Mouse (Mus musculus) brown adipose tissue, adult 24 weeks (tissue): ENCODE measurements around the gene Gm10959. TPM values are rescaled to one million over a fixed set of nuclear protein-coding genes. Genes with fewer than 3 reads are reported as not detected.
"Not testable (repeated sequence)": the region's sequence is repeated elsewhere in the genome, so short reads cannot be mapped to it uniquely, and the experiment has no call there.

Experiments
- H3K27ac ChIP-seq: fragments of 200-500 bp; replicated peaks from 2 replicates; pipeline ENCODE4 v1.5.1; 2012; ENCODE audit warnings: low read depth, mild to moderate bottlenecking, low read length
- H3K4me1 ChIP-seq: fragments of 200-500 bp; 2 replicates; pipeline ENCODE4 v1.6.1; 2012; ENCODE audit warnings: low read length, mixed read lengths; ENCODE audit not compliant: control insufficient read depth, insufficient read depth, insufficient read length
- H3K4me3 ChIP-seq: fragments of 200-500 bp; 2 replicates; pipeline ENCODE4 v1.5.1; 2012; ENCODE audit warnings: low read depth, mild to moderate bottlenecking, low read length, moderate library complexity; ENCODE audit not compliant: insufficient read depth
- polyA plus RNA-seq: library from polyadenylated mRNA; stranded (reverse); fragments of >200 nt; gene quantifications from 2 replicates; pipeline ENCODE4 v1.2.4, GENCODE M21; 2012; ENCODE audit not compliant: missing spikeins, insufficient read depth, insufficient read length

Gm10959 gene
- polyA plus RNA-seq: not detected in 2 replicates

DNA sequence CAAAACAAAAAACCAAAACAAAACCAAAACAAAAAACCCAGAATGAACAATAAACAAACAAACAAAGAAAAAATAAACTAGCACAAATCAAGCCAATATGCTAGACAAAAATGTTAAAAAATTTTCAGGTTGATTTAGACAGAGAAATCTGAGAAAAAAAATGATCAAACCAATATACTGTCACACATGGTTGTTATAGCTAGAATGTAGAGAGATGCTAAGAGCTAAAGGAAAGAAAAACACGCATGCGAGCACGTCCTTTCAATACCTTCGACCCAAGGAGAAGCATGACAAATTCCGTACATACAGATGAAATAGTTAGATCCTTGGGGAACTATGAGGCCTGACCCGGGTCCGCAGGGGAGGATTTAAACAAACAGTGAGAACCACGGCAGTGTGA lies at the start of gene Gm10959:
Gene Gm10959, minus strand, starts transcription at position 101 of the 400 bp plus-strand sequence.
- H3K4me3 ChIP-seq: no peak within 1 kb of the TSS
- peaks cover 3% of the 10 kb centered on the region; the same call in 1 of the 2 replicates for H3K4me1 ChIP-seq
- H3K27ac ChIP-seq: no peak within 1 kb of the TSS

DNA sequence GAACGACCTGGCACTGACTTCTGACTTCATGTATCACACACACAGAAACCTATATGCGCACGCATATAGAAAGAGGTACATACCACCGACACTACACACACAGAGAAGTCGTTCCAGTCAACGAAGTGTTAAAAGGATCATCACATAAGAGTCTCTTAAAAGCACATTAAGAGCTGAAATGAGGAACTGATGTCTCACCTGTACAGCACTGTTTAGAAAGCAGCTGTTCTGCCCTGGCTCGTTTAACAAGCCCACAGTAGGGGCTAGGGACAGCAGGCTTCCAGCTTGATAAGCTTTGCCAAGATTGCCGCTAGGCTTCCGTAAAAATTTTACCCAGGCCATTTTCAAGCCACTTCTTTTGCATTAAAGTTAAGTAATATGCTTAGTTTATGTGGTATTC lies 49.2 kb upstream of the Gm10959 start:
- H3K4me1 ChIP-seq: no peaks in the 10 kb centered on the region
- H3K27ac ChIP-seq: no peak overlapping the region
- H3K4me3 ChIP-seq: no peak overlapping the region

DNA sequence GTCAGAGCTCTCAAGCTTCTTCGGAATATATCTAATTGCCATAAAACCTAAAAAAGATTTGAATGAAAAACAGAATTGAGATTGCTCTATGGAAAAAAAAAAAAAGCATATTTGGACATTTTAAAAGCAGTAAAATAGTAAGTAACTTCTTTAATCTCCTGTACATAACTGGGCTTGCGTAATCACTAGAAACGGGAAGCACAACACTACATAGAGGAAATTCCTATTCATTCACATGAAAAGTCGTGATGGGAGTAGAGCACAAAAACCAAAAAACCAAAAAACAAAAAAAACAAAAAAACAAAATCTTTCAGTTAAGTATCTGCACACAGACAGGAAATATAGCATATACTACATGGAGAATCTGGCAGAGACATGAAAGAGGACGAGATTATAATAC lies 45.1 kb upstream of the Gm10959 start:
- Histone ChIP-seq H3K4me1 (no peaks in the 10 kb centered on the region), H3K27ac (no peak overlapping the region), H3K4me3 (no peak overlapping the region)

DNA sequence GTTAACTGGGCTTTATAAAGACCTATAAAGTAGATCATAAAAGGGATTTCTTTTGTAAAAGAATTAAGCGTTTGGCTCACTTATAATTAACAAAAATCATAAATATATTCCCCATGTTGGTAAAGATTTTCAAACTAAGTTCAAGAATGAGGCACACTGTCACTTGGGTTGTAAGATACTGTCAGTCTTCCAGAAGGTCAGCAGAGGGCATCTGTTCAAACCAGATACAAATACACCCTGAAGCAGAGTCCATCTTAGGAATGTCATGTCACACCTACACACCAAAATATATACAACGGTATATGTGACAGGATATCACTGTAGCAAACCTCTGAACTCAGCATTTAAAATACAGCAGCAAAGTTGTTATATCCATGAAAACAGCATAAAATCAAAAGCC lies 31.0 kb upstream of the Gm10959 start:
- Histone ChIP-seq H3K4me1 (no peaks in the 10 kb centered on the region), H3K4me3 (no peak overlapping the region), H3K27ac (no peak overlapping the region)

DNA sequence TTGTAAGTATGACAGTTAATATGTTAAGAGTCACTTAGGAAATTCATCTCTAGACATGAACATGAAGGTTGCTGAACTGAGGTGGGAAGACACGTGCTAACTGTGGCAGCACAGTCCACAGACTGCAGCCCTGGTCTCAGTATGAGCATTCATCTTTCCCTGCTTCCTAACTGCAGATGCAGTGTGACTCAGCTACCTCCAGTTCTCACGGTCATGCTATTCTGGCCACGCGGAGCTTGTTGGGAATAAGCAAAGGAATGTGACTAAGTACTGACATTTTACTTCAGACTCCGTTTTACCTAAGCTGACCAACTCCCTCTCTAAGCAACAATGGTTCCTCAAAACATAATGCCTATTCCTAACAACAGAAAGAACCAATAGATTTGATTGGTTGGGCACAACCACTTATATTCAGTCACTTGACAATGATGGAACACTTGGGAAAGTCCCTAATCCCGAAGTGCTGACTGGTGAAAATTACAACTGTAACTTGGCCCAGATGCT lies 24.3 kb upstream of the Gm10959 start:
- Histone ChIP-seq H3K4me3 (no peak overlapping the region), H3K27ac (no peak overlapping the region), H3K4me1 (no peaks in the 10 kb centered on the region)

DNA sequence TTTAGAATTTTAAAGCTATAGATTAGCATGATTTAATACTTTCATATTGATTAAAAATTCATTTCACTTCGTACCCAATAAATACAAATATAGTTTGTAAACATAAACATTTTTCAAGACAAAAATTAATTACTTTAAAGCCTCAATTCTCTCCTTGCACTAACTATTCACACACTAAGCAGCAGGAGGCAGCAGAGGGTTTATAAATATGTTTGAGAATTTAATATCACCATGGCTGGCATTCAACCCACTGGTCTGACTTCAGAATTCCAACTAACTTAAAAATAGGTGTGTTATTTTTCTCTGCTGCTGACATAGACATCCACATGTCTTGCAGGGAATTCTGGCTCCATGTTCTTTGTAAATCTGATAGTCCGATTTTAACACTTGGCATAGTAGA lies 20.1 kb upstream of the Gm10959 start:
- Histone ChIP-seq H3K4me3 (no peak overlapping the region), H3K4me1 (no peaks in the 10 kb centered on the region), H3K27ac (no peak overlapping the region)

DNA sequence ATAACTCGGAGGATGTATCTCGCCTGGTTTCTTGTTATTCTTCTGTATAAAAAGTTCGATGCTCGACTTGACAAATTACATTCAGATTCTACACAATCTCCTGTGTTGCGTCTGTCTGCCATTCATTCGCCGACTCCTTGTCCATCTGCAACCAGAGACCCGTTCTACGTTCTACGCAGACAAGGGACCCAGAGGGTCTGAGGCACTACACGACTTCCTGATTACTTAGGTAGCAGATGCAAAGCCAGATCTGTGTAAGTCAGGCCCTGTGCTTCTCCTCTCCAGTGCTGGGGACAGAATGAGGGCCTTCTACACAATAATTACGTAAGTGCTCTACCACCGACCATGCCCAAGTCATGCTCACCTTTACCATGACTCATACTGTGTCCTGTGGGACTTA lies 18.0 kb upstream of the Gm10959 start:
- not testable (repeated sequence) for H3K4me3 ChIP-seq, H3K4me1 ChIP-seq, H3K27ac ChIP-seq

DNA sequence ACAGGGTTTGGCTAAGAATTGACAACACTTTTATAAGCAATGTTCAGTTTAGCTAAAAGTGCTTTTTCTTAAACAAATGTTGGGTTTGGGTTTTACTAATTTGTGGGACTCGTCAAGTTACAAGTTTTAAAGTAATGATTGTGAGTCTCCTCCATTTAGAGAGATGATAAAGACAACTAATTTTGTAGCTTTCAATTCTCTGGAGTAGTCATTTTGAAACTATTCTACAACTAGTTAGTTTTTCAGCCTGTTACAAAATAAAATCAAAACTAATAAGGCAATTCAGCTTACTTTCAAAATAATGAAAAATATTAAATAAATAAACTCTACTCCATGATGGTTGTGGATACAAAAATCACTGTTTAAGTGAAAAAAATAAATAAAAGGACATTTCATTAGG lies 13.3 kb upstream of the Gm10959 start:
- H3K4me3 ChIP-seq: no peak overlapping the region
- H3K4me1 ChIP-seq: no peaks in the 10 kb centered on the region
- H3K27ac ChIP-seq: no peak overlapping the region

DNA sequence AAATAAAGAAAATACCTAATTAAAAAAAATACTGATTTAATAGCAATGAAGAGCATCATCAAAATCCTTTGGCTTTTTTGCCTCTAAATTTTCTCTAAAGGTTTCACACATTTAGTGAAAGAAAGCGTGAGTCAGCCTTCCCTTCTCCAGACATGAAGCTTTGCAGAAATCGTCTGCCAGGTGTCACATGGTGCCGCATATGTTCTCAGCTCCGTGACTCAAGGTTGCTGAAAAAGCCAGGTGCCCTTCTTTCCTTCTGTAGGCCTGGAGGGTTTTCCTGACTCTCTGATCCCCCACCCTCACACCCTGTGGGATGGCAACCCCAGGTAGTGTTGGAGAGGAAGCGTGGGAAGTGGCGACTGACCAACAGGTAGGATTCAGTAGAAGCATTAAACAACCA lies 10.6 kb upstream of the Gm10959 start:
- no peak overlapping the region for H3K27ac ChIP-seq
- no peak overlapping the region for H3K4me3 ChIP-seq
- no peaks in the 10 kb centered on the region; the same call in 1 of the 2 replicates for H3K4me1 ChIP-seq

DNA sequence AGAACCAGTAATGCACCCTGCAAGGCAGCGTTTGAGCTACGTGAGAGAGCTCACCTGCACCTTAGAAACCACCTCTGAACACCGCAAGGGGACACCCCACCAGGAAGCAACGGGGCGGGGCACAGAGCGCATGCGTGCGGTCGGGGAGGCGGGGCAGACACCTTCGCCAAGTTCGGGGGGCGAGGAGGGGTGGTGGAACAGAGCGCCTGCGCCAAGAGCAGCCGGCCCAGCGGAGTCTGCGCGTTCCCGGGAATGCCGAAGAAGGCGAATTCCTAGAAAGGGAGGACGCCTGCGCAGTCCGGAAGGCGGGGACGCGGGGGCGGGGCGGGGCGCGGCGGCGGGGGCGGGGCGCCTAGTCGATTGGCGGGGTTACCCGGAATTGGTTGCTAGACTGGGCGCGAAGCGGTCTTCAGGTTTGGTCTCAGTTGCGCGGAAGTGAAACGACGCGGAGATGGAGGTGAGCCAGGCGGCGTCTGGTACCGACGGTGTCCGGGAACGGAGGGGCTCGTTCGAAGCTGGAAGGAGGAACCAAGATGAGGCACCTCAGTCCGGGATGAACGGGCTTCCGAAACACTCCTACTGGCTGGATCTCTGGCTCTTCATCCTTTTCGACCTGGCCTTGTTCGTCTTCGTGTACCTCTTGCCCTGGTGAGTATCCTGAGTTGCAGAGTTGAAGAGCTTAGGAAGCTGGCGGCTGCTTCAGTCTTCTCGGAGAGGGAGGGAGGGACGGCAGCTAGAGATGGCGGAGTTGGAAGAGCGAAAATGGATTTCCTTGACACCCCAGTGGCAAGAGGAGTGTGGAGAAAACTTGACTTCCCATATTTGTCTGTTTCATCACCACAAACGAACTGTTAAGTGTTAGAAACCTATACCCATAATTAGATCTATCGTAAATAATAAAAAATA lies 5.1 kb upstream of the Gm10959 start, which contains the start of gene 1810037I17Rik:
Gene 1810037I17Rik, plus strand, starts transcription at position 195 of the 906 bp plus-strand sequence.
- Histone ChIP-seq H3K4me1 (peaks cover 3% of the 10 kb centered on the region; the same call in 1 of the 2 replicates), H3K27ac (peak within 1 kb of the TSS; percentile 79), H3K4me3 (peak within 1 kb of the TSS; percentile 75)

DNA sequence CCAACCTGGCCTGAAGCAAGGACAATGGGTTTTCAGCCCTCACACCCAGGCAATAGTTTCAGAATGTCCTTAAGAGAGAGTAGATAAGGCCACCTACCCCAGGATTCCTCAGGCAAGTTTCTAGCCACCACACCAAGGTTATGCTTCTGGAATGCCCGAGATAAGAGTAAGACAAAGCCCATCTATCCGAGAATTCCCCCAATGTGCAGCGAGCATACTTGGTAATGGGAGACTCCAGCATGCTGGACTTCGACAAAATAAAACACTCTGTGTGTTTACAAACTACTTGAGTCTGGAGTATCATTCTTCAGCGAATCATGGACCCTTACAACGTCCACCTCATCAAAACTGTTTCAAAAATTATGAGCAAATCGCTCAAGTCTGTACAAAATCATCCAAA lies 4.0 kb upstream of the Gm10959 start:
- Histone ChIP-seq H3K4me3 (no peak overlapping the region), H3K4me1 (peaks cover 3% of the 10 kb centered on the region; the same call in 1 of the 2 replicates), H3K27ac (0 out of 2 replicates have a peak overlapping the region, but pooled peaks have one; percentile 26)

DNA sequence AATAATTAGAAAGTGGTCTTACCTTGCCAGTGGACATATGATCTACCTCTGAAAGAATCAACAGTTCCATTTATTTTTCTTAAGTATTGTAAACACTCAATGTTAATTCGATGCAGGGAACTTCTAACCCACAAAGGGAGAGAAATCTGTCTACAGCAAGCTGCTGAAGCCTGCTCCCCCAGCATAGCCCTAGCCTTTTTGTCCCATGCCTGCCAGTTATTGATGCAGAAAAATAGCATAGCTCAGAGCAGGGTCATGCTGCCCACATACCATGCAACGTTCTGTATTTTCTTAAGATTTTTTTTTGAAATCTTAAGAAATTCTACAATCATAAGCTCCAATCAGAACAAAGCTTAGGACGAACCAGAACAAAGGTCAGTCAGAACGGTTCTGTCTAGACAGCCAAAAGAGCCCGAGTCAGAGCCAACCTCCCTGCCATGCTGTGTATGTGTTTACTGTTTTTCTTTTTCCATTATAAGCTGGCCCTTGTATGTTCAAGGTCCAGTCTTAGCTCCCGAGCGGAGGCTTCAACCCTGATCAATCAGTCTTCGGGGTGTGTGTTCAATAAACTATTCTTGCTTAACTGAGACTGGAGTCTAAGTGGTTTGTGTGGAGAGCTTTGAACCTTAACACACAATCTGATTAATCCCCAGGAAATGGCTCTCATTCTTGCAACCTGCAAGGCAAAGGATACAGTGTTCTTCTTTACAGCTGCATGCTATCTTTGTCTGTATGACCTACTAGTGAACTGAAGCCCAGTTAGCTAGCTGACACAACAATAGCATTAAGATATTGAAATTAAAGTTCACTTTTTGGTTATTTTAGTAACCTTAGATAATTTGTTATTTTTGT lies 2.7 kb upstream of the Gm10959 start:
- peaks cover 3% of the 10 kb centered on the region; the same call in 1 of the 2 replicates for H3K4me1 ChIP-seq
- peak overlapping the region; percentile 27; the same call in 1 of the 2 replicates for H3K4me3 ChIP-seq
- H3K27ac ChIP-seq: peak overlapping the region; percentile 96

DNA sequence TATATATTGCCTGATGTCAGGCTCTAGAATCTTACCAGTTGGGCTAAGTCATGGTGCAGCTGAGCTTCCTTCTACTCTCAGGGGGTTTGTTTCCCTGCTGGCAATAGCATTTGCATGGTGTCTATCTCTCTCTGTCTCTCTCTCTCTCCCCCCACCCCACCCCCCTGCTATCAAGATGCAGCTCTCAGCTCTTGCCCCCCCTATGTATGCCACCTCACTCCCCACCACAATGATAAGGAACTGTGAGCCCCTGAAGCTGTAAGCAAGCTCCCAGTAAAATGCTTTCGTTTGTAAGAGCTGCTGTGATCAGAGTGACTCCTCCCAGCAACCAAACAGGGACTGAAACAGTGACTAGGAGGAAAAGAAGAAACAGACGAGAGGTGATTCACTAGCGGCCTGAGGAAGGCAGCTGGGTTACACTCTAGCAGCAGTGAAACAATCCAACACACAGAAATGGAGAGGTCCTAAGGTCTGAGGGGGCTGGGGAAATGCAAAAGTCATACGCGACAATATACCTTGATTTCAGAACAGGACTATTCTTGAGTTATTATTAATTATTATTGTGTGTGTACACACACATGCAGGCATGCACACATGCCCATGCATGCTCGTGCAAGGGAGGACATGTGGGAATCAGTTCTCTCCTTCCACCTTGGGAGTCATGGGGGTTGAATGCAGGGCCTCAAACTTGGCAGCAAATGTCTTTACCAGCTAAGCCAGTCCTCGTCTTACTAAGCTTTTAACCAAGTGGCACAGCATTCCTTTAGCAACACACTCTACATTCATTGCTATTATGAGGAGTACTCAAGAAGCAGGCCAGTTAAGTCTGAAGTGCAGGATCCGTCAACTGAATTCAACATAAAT lies 1.6 kb upstream of the Gm10959 start:
- H3K4me3 ChIP-seq: no peak overlapping the region
- H3K27ac ChIP-seq: peak overlapping the region; percentile 45; the same call in 1 of the 2 replicates

DNA sequence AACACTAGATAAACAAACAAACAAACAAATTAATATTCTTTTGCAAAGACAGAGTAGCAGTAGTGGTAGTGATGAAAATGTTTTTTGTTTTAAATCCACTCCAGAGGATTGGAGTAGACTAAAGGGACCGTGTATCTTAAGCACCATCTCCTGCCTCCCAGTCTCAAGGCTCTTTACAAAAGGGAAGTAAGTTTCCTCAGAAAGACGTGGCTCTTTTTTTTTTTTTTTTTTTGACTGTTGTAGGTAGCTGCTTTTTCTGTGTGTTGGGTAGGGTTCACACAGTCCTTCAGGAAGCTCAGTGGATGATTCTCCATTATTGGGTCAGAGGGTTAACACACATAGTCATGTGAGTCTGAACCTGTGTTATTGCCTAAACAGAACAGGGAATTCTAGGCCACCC lies 488 bp downstream of the Gm10959 start:
- Histone ChIP-seq H3K4me3 (no peak overlapping the region), H3K4me1 (peaks cover 3% of the 10 kb centered on the region; the same call in 1 of the 2 replicates), H3K27ac (no peak overlapping the region)

More for the DNA sequence above, 1.6 kb upstream of the Gm10959 start:
- H3K4me1 ChIP-seq: peaks cover 3% of the 10 kb centered on the region; the same call in 1 of the 2 replicates
